Mouse (Mus musculus) brown adipose tissue, adult 24 weeks (tissue): ENCODE measurements at regions not wholly inside any gene's neighbourhood (a gene's known extent, or its start where the extent isn't known, plus 50 kb on each side); places are given as distances from the start of the nearest gene placed in this dataset.

ENCODE experiments used
- H3K27ac ChIP-seq: fragments of 200-500 bp; replicated peaks from 2 replicates; pipeline ENCODE4 v1.5.1; 2012; ENCODE audit warnings: low read depth, mild to moderate bottlenecking, low read length
- H3K4me1 ChIP-seq: fragments of 200-500 bp; 2 replicates; pipeline ENCODE4 v1.6.1; 2012; ENCODE audit warnings: low read length, mixed read lengths; ENCODE audit not compliant: control insufficient read depth, insufficient read depth, insufficient read length
- H3K4me3 ChIP-seq: fragments of 200-500 bp; 2 replicates; pipeline ENCODE4 v1.5.1; 2012; ENCODE audit warnings: low read depth, mild to moderate bottlenecking, low read length, moderate library complexity; ENCODE audit not compliant: insufficient read depth

DNA sequence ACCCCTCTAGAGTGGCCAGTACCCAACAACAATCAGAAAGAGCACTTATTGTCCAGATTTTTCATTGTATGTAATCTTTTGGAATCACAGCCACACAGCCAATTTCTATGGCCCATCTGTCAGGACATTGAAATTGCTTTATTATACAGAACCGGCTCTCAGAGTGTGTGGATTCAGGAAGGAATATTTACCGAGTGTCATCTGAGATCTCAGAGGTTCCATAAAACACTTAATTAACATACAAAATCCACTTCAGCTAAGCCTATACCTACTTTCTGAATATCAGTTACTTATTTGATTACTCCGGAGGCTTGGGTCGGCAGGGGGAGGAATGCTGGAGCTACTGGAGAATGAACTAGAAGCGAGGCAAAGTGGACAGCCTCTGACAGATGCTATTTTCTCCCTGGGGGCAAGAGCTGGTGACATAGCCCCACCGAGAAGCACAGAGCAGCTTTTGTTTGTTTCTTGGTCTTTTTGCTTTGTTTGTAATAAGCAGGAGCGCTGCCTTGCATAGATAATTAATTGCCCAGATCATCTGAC lies 545.6 kb downstream of the Tmem38b start:
- Histone ChIP-seq H3K4me1 (no peaks in the 10 kb centered on the region), H3K4me3 (no peak overlapping the region), H3K27ac (no peak overlapping the region)

DNA sequence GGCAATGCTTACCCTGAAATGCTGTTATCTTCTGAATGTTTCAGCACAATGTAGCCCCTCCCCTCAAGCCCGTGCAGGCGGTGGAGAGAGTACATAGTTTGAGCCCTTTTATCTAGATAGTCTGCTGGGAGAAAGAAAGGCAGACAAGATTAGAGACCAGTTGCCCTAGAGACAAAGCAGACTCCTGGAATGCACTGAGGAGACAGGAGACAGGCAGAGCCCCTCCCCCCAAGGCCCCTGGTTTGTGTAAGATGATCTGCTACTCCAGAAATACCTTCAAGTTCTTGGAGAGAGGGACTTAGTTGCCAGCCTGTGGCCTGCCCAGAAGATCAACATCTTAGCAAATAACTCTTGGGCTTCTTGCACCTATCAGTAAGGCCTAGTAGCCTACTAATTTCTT lies 547.8 kb downstream of the Tmem38b start:
- no peak overlapping the region for H3K27ac ChIP-seq
- H3K4me1 ChIP-seq: no peaks in the 10 kb centered on the region
- no peak overlapping the region for H3K4me3 ChIP-seq

DNA sequence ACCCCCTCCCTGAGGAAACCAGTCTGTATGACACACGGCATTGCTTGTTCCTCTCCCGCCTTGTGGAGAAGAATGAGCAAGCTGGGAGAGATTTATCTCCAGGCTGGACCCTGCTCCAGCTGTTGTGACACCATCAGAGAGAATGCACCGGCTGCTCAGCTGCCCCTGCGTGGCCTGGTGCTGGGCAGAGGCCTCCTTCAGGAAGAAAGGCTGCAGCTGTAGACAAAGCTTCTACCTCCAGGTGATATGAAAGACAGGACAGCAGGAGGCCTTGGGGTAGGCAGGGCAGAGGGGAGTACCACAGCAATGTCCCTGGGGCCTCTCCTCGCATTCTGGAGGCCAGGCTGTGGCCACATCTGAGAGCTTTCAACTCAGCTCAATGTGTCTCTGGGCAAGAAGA lies 548.6 kb downstream of the Tmem38b start:
- Histone ChIP-seq H3K4me3 (no peak overlapping the region), H3K4me1 (no peaks in the 10 kb centered on the region), H3K27ac (no peak overlapping the region)

GRCm38 (mm10) chr4:54387460-54387859 lies 557.4 kb upstream of the Zfp462 start:
- no peak overlapping the region for H3K27ac ChIP-seq
- no peaks in the 10 kb centered on the region for H3K4me1 ChIP-seq
- H3K4me3 ChIP-seq: no peak overlapping the region

DNA sequence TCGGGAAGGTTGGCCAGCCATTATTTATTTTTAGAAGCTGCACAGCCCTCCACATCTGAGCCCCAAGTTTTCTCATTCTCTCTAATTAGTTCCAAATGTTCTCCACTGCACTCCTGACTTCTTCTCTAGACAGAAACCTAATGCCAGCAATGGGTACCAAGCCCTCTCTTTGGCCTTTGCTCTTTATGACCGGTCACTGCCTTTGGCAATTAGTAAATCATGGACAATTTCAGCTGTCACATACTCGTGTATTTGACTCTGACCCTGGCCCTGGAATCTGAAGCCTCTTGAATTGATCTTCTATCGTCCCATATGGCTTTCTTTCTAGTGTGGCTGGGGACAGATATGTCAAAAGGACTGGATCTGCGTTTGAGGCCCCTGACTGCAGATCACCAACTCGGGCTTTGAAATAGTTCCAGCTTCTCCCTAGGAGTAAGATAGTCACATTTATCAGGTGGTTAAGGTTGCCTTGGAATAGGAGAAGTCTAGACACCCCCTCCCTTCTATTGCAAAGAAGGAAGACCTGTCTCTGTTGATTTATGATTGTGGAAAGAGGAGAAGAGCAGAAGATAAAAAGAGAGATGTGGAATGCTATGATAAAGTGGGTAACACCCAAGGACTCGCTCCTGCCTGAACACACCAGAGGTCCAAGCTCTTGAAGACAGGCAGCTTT lies 553.2 kb upstream of the Zfp462 start:
- Histone ChIP-seq H3K4me1 (no peaks in the 10 kb centered on the region), H3K27ac (no peak overlapping the region), H3K4me3 (no peak overlapping the region)

- Histone ChIP-seq H3K27ac (no peak overlapping the region), H3K4me3 (no peak overlapping the region), H3K4me1 (no peaks in the 10 kb centered on the region)
These were observed 538.7 kb upstream of the Zfp462 start for GRCm38 (mm10) chr4:54406151-54406550.

- Histone ChIP-seq H3K4me3 (no peak overlapping the region), H3K27ac (no peak overlapping the region), H3K4me1 (no peaks in the 10 kb centered on the region)
These were observed 536.9 kb upstream of the Zfp462 start for GRCm38 (mm10) chr4:54407930-54408329.

GRCm38 (mm10) chr4:54430789-54431188 lies 514.1 kb upstream of the Zfp462 start:
- Histone ChIP-seq H3K4me3 (no peak overlapping the region), H3K4me1 (no peaks in the 10 kb centered on the region), H3K27ac (no peak overlapping the region)

- H3K4me1 ChIP-seq: no peaks in the 10 kb centered on the region
- no peak overlapping the region for H3K4me3 ChIP-seq
- H3K27ac ChIP-seq: no peak overlapping the region
These were observed 484.3 kb upstream of the Zfp462 start for GRCm38 (mm10) chr4:54460596-54460995.

DNA sequence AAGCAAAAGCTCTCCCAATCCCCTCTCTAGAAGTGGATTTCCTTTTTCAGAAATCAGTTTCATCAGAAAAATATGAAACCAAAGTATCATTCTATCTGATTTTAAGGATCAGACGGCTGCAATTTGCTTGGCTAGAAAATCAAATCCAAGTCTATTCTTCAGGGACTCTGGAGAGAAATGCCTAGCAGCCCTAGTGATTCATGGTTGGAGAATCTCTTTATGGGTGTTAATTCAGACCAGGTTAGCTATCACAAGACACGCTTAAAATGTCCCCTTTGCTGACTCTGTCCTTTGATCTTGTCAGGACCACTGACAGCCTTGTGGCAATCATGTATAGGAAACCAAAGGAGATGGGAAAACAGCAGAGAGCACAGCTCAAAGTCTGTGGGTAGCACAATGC lies 475.7 kb upstream of the Zfp462 start:
- Histone ChIP-seq H3K4me1 (no peaks in the 10 kb centered on the region), H3K4me3 (no peak overlapping the region), H3K27ac (no peak overlapping the region)

DNA sequence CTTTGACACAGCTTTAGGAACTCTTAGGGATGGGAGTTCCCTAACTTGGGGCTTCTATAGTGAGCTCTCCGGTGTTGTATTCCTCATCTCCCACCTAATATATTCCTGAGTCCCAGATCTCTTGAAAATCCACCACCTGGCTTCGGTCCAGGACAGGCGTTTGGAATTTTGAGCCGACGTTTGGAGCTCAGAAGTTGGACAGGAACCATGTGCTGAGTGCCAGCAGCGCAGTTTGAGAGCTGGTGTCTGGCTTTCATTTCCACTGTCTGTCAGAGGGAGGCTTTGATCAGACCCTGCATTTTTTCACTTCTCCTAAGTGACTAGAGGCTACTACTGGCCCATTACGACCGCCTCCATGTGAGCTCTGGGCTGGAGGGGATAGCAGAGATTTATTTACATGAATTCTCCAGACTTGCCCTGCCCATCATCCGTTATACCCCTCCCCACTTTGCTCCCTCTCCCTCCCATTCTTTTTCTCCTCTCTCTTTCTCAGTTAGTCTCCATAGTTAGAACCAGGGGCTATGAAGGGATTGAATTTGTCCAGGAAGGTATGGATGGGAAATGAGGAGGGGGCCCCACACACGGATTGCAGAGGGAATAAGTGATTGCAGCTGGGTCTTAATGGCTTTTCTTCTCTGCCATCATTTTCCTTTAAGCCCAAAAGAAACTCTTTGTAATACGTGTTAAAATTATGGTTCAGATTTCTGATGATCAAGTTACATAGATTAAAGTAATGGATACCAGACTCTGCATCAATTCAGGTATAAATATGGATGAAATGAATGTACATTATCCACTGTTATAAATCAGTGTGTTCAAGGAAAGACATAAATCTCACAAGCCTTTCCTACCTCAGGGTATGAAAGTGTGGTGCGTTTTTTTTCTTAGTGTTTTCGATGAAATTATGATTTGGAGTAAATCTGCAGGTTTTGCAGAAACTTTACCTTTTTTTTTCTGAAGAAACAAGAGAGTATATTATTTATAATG lies 474.5 kb upstream of the Zfp462 start:
- H3K4me1 ChIP-seq: no peaks in the 10 kb centered on the region
- H3K4me3 ChIP-seq: no peak overlapping the region
- no peak overlapping the region for H3K27ac ChIP-seq

DNA sequence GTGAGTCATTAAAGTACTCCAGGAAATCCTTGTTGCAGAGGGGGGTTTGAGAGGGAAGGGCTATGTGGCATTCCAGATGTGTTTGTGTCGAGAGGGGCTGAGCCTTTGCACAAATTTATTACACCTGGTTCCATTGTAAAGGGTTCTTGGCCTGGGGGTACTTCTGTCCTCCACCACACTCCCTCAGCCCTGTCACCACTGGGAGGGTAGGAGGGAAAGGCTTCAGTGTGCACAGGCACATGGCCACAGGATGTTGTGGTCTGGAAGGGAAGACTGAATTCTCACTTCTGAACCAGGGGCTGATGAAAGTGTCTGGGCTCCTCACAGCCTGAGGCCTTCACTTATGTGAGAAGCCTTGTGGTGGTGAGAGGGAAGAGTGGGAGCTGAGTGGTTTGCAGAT lies 473.8 kb upstream of the Zfp462 start:
- Histone ChIP-seq H3K4me3 (no peak overlapping the region), H3K27ac (no peak overlapping the region), H3K4me1 (no peaks in the 10 kb centered on the region)

GRCm38 (mm10) chr4:54481766-54482165 lies 463.1 kb upstream of the Zfp462 start:
- Histone ChIP-seq H3K4me1 (no peaks in the 10 kb centered on the region), H3K4me3 (no peak overlapping the region), H3K27ac (no peak overlapping the region)

DNA sequence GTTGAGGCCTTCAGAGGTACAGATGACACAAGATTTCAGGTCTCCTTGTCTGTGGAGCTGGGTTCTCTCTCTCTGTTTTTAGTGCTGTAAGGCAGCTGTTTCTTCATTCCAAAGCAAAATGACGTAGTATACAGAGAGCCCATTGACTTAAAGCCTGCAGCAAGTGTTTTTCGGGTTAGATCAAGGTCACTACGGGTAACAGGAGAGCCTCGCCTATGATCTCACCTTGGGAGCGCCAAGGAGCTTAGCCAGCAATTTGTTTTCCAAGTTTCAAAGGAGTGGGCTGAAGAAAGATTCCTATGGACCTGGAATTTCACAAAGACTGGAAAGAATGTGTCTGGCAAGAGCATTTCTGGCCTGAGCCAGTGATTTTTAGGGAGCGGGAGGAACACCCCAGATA lies 451.8 kb upstream of the Zfp462 start:
- Histone ChIP-seq H3K4me1 (no peaks in the 10 kb centered on the region), H3K4me3 (no peak overlapping the region), H3K27ac (no peak overlapping the region)

- no peaks in the 10 kb centered on the region for H3K4me1 ChIP-seq
- H3K27ac ChIP-seq: no peak overlapping the region
- H3K4me3 ChIP-seq: no peak overlapping the region
These were observed 447.4 kb upstream of the Zfp462 start for GRCm38 (mm10) chr4:54497312-54497994.
